Mouse (Mus musculus) liver, embryonic 11.5 days (tissue): Measurements from ENCODE around the gene Ell. TPM values are rescaled to one million over a fixed set of nuclear protein-coding genes. Genes with fewer than 3 reads are reported as not detected.

Experiments used
- ATAC-seq: fragments of 200-750 bp; cut with Nextera tagmentation; replicated peaks from 2 replicates; pipeline ENCODE4 v1.8.0; 2017; ENCODE audit warnings: moderate number of reproducible peaks, mild to moderate bottlenecking, moderate TSS enrichment, moderate library complexity; ENCODE audit not compliant: low FRiP score
- DNase-seq: peaks from one replicate; pipeline ENCODE4 v3.0.0-alpha.2; 2017; ENCODE audit warnings: low spot score
- H3K27ac ChIP-seq: fragments of 300-500 bp; sonication (generic); 2 replicates; pipeline ENCODE4 v1.5.1; 2014; ENCODE audit warnings: mild to moderate bottlenecking, low read depth, low read length, control low read depth
- H3K27me3 ChIP-seq: fragments of 300-500 bp; sonication (generic); replicated peaks from 2 replicates; pipeline ENCODE4 v1.6.1; 2014; ENCODE audit warnings: low read length, mixed read lengths; ENCODE audit not compliant: control insufficient read depth, insufficient read depth
- H3K36me3 ChIP-seq: fragments of 300-500 bp; sonication (generic); 2 replicates; pipeline ENCODE4 v1.6.1; 2014; ENCODE audit warnings: mild to moderate bottlenecking, low read length, moderate library complexity, mixed read lengths; ENCODE audit not compliant: control insufficient read depth, insufficient read depth
- H3K4me1 ChIP-seq: fragments of 300-500 bp; sonication (generic); replicated peaks from 2 replicates; pipeline ENCODE4 v1.6.1; 2014; ENCODE audit warnings: low read length, mixed read lengths; ENCODE audit not compliant: control insufficient read depth, insufficient read depth
- H3K4me2 ChIP-seq: fragments of 300-500 bp; sonication (generic); 2 replicates; pipeline ENCODE4 v1.6.1; 2014; ENCODE audit warnings: mild to moderate bottlenecking, control low read depth, moderate library complexity
- H3K4me3 ChIP-seq: fragments of 300-500 bp; sonication (generic); 2 replicates; pipeline ENCODE4 v1.5.1; 2014; ENCODE audit warnings: low read depth, low read length, control low read depth
- H3K9ac ChIP-seq: fragments of 300-500 bp; sonication (generic); 2 replicates; pipeline ENCODE4 v1.6.1; 2014; ENCODE audit warnings: low read depth, low read length, control low read depth
- H3K9me3 ChIP-seq: fragments of 300-500 bp; sonication (generic); 2 replicates; pipeline ENCODE4 v1.6.1; 2016; ENCODE audit warnings: low read length, inconsistent platforms, mixed read lengths; ENCODE audit not compliant: control insufficient read depth
- WGBS: fragments of 180-500 bp; shearing (Covaris S2); extraction: QIAGEN DNeasy Blood & Tissue Kit; methylation state at CpG from one replicate; pipeline ENCODE4 v1.1.7; 2014; 5-methylcytosine and 5-hydroxymethylcytosine counted together
- polyA plus RNA-seq: library from polyadenylated mRNA; unstranded; fragments of >200 nt; fragmentation: Nextera tagmentation; extraction: Ambion mirVana; gene quantifications from 2 replicates; pipeline ENCODE4 v1.2.1, GENCODE M21; 2014

The Ell gene
- polyA plus RNA-seq, 1 experiment from 2014 or later, result 20.7 TPM

DNA sequence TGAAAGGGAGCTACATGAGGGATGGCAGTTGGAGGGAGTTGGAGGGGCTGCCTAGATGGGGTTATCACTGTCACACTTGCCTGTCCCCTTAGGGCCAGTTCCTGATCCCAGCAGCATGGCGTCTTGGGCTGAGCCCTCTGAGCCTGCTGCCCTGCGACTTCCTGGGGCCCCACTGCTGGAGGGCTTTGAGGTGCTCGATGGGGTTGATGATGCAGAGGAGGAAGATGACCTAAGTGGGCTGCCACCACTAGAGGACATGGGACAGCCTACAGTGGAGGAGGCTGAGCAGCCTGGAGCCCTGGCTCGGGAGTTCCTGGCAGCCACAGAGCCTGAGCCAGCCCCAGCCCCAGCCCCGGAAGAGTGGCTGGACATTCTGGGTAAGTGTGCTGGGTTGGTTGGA, 10.0 kb upstream of the Ell start:
- 42% methylated on average over 5 of the region's 5 CpGs for WGBS
- H3K4me2 ChIP-seq, result peak overlapping the region; percentile 93
- H3K4me1 ChIP-seq, result peaks cover 26% of the 10 kb centered on the region
- H3K27me3 ChIP-seq, result no peaks in the 10 kb centered on the region
- peak overlapping the region; percentile 60; the same call in 1 of the 2 replicates for H3K27ac ChIP-seq
- H3K36me3 ChIP-seq, result peaks cover 38% of the 10 kb centered on the region
- ATAC-seq (no peak), DNase-seq (no peak)
- peak overlapping the region; percentile 97 for H3K9ac ChIP-seq
- peak overlapping the region; percentile 96 for H3K4me3 ChIP-seq
- H3K9me3 ChIP-seq, result no peaks in the 10 kb centered on the region

DNA sequence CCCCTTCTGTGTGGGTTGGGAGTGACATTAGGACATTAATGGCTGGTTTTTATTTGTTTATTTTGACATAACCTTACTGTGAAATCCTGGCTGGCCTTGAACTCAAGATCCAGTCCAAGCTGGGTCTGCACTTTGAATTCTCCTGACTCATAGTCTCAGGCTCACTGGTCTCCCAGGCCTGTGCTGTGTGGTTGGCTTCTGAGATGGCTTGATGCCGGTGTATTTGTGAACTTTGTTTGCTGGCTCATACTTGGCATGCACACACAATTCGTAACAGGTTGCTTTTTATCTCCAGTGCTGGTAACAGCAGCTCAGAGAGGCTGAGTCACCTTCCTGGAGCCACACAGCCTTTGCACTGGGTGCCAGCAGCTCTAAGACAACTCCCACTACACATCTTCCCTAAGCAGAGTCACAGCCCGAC, 9.5 kb upstream of the Ell start:
- H3K9me3 ChIP-seq, result no peaks in the 10 kb centered on the region
- H3K4me1 ChIP-seq, result peaks cover 26% of the 10 kb centered on the region
- no peaks in the 10 kb centered on the region for H3K27me3 ChIP-seq
- DNase-seq, result no peak
- 77% methylated on average over 3 of the region's 3 CpGs for WGBS
- H3K36me3 ChIP-seq, result peaks cover 42% of the 10 kb centered on the region
- H3K4me2 ChIP-seq, result peak overlapping the region; percentile 93
- no peak for ATAC-seq
- peak overlapping the region; percentile 97; the same call in 1 of the 2 replicates for H3K9ac ChIP-seq
- H3K4me3 ChIP-seq, result peak overlapping the region; percentile 96
- peak overlapping the region; percentile 60; the same call in 1 of the 2 replicates for H3K27ac ChIP-seq

DNA sequence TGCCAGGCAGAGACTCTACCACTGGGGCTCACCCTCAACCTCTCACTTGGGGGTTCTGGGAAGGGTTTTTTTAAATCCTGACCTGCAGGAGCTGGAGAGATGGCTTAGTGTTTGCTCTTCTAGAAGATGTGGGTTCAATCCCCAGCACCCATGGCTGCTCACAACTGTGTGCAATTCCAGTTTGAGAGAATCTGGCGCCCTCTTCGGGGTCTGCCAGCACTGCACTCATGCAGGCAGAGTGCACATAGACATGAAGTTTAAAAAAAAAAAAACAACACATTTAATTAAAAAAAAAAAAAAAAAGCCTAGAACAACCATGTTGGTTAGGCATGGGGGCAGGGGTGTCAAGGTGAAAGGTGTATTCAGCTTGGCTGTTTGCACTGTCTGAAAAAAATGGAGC, 8.9 kb upstream of the Ell start:
- no peak for DNase-seq
- Histone ChIP-seq H3K9ac (no peak overlapping the region), H3K4me3 (peak overlapping the region; percentile 96; the same call in 1 of the 2 replicates), H3K4me1 (peaks cover 26% of the 10 kb centered on the region), H3K9me3 (no peaks in the 10 kb centered on the region), H3K27ac (no peak overlapping the region), H3K36me3 (peaks cover 48% of the 10 kb centered on the region), H3K4me2 (peak overlapping the region; percentile 93; the same call in 1 of the 2 replicates), H3K27me3 (no peaks in the 10 kb centered on the region)
- no peak for ATAC-seq
- WGBS, result 84% methylated on average over 2 of the region's 2 CpGs

DNA sequence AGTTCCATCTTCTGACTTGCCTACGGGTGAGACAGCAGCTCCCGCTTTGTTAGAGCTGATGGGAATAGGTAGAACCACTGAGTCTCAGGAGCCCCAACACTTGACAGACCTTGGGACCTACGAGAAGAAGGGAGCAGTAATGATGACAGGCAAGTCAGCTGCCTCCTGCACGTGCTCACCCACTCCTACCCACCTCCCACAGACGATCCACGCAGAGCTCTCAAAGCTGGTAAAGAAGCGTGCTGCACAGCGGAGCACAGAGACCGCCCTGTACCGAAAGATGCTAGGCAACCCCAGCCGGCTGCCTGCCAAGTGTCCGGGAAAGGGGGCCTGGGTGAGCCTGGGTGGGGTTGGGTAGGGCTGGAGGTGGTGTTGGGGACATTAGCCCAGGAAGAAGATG, 5.0 kb upstream of the Ell start:
- Histone ChIP-seq H3K4me2 (no peak overlapping the region), H3K27ac (no peak overlapping the region), H3K9ac (no peak overlapping the region), H3K36me3 (peaks cover 62% of the 10 kb centered on the region), H3K27me3 (no peaks in the 10 kb centered on the region), H3K4me1 (peaks cover 12% of the 10 kb centered on the region), H3K9me3 (no peaks in the 10 kb centered on the region), H3K4me3 (no peak overlapping the region)
- DNase-seq (no peak), ATAC-seq (no peak)
- WGBS, result 94% methylated on average over 12 of the region's 12 CpGs

DNA sequence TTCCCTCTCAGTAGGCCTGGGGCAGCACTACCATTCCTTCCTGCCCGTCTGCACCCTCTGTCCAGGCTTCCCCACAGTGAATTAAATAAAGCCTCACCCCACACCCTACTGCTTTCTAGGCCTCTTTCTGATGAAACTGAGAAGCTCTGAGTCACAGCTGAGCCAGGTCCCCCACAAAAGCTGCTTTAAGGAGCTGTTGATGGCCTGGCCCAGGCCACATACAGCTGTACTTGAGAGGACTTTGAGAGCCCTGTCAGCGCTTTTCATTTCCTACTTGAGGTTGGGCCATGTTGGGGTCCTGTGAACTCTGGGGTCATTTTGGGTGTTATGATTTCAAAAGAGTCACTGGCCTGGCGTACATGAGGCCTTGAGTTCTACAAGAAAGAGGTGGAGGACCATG, 4.0 kb upstream of the Ell start:
- Histone ChIP-seq H3K4me1 (peaks cover 6% of the 10 kb centered on the region), H3K9me3 (no peaks in the 10 kb centered on the region), H3K36me3 (peaks cover 60% of the 10 kb centered on the region), H3K27ac (no peak overlapping the region), H3K27me3 (no peaks in the 10 kb centered on the region), H3K9ac (no peak overlapping the region), H3K4me2 (no peak overlapping the region), H3K4me3 (no peak overlapping the region)
- ATAC-seq (no peak), DNase-seq (no peak)
- WGBS, result 90% methylated on average over 3 of the region's 3 CpGs

DNA sequence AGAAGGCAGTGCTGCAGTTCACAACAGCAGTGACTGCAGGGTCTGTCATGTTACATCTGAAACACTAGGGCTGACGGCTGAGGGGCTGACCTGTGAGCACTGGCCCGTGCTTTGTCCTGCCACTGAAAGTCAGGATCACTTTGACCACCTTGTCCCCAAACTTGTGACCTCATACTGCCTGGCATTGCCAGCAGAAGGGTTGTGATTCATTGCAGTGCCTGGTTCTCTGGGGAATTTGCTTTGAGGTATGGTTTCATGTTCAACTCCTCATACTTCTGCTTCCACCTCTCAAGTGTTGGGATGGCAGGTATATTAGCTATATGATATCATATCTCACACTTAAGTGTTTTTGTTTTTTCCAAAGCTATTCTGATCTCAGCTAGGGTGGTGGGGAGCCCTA, 3.6 kb upstream of the Ell start:
- peaks cover 57% of the 10 kb centered on the region for H3K36me3 ChIP-seq
- 85% methylated on average over 2 of the region's 2 CpGs for WGBS

DNA sequence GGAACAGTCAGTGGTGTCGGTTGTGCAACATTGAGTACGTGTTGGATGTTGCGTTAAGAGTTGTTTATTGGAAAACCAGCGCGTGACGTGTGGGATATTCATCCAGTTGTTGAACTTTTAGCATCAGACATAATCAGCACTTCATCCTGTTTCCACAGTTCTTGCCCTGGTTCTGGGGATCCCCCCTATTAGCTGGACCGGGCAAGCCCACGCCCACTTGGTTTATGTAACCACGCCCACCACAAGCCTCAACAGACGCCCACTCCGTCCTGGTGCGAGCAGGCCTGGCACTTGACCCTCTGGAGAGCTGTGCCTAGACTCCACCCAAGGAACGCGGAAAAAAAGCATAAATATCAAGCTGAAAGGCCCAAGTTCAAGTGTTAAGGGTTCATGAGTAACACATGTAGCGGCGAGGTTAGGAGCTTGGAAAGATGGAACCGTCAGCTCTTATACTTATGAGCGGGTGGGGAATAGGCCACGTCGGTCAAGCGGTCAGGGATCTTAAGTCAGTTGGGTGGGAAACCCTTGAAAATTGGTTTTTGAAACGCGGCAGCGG, 1.2 kb upstream of the Ell start:
- Histone ChIP-seq H3K9ac (peak overlapping the region; percentile 59), H3K4me3 (peak overlapping the region; percentile 78), H3K27ac (peak overlapping the region; percentile 81), H3K4me1 (peaks cover 30% of the 10 kb centered on the region), H3K4me2 (peak overlapping the region; percentile 93), H3K9me3 (no peaks in the 10 kb centered on the region), H3K36me3 (peaks cover 34% of the 10 kb centered on the region; the same call in 1 of the 2 replicates), H3K27me3 (no peaks in the 10 kb centered on the region)
- peak; percentile 67 for DNase-seq
- WGBS, result 16% methylated on average over 24 of the region's 24 CpGs
- ATAC-seq, result no peak; the same call in 1 of the 2 replicates

More for the DNA sequence above, 3.6 kb upstream of the Ell start:
- Histone ChIP-seq H3K9me3 (no peaks in the 10 kb centered on the region), H3K27me3 (no peaks in the 10 kb centered on the region), H3K4me2 (no peak overlapping the region), H3K27ac (no peak overlapping the region), H3K4me1 (peaks cover 11% of the 10 kb centered on the region), H3K9ac (no peak overlapping the region), H3K4me3 (no peak overlapping the region)
- no peak for ATAC-seq
- no peak for DNase-seq

DNA sequence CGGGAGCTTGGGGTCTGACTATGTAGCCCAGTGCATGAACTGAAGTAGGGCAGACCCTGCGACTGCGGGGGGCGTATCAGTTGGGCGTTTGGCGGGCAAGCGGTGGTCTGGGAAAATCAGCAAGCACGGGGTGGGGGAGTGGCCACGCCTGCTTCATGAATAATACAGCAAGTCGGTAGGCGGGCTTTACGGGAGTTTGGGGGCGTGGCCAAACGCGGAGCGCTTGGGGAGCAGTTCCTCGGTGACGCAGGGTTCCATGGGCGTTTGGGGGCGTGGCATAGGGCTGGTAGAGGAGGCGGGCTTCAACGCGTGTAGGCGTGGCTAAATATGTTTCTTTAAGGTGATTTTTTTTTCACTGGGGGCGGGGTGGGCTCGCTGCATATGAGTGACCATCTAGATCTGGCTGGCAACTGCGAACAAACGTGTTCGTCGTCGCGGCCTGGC, 602 bp upstream of the Ell start:
- DNase-seq (peak; percentile 99), ATAC-seq (peak; percentile 71)
- Histone ChIP-seq H3K36me3 (peaks cover 29% of the 10 kb centered on the region; the same call in 1 of the 2 replicates), H3K9ac (peak overlapping the region; percentile 64), H3K27me3 (no peaks in the 10 kb centered on the region), H3K27ac (peak overlapping the region; percentile 94), H3K4me3 (peak overlapping the region; percentile 78), H3K9me3 (no peaks in the 10 kb centered on the region), H3K4me2 (peak overlapping the region; percentile 93), H3K4me1 (peaks cover 35% of the 10 kb centered on the region)
- WGBS, result under 1% methylated on average over 32 of the region's 32 CpGs

DNA sequence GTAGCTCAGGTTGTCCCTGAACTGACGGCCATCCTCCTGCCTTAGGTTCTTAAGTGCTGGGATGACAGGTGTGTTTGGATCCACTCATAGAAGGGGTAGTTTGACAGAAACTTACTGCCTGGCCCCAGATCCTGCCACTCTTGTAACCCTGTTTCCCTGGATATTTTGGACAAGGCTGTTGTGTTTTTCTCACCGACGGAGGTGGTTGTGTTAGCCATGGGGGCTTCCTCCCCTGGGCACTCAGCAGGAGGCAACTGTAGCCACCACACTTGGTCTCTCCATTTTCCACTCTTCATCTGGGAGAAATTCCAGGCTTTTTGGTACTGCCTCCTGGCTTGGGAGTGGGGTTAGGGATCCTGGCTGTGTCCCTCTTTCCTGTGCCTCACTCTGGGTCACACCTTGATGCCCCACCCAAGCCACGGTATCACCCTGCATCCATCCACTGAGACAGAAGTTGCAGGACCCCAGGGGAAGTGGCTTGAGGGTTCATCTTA, 803 bp downstream of the Ell start:
- peaks cover 48% of the 10 kb centered on the region for H3K4me1 ChIP-seq
- H3K9ac ChIP-seq, result peak overlapping the region; percentile 84
- peaks cover 19% of the 10 kb centered on the region; the same call in 1 of the 2 replicates for H3K36me3 ChIP-seq
- H3K4me2 ChIP-seq, result peak overlapping the region; percentile 93
- no peaks in the 10 kb centered on the region for H3K9me3 ChIP-seq
- H3K27me3 ChIP-seq, result no peaks in the 10 kb centered on the region
- DNase-seq (no peak), ATAC-seq (no peak)
- peak overlapping the region; percentile 94; the same call in 1 of the 2 replicates for H3K27ac ChIP-seq
- H3K4me3 ChIP-seq, result peak overlapping the region; percentile 78
- 7% methylated on average over 4 of the region's 4 CpGs for WGBS
